ENCODE assay signal across 1 mouse cellular context in genomic region chr1:44119201-44120073, GRCm38 (mm10).
TF ChIP-seq lines count a peak whose summit lies in the region.

No protein-coding gene starts in this region.

TF ChIP-seq in MEL, 35 proteins besides CTCF, POLR2A, EP300 and RAD21 (continued from another document):
- peak; percentile 17; the same call in 1 of the 2 replicates for TF ChIP-seq UBTF (IDR thresholded peaks at IDR 0.05; ENCODE audit: borderline replicate concordance, insufficient read depth, low read depth, low read length)
- TF ChIP-seq MYC (IDR thresholded peaks at IDR 0.05; ENCODE audit: low read depth, low read length), result no peak
